Mouse (Mus musculus) hindbrain, embryonic 15.5 days (tissue): ENCODE results near the gene Lrrc26. TPM values are rescaled to one million over a fixed set of nuclear protein-coding genes. Genes with fewer than 3 reads are reported as not detected.

Source experiments
- ATAC-seq: fragments of 200-750 bp; cut with Nextera tagmentation; 2 replicates; pipeline ENCODE4 v1.8.0; 2017; ENCODE audit warnings: low read depth, moderate number of reproducible peaks, moderate TSS enrichment; ENCODE audit not compliant: low FRiP score
- H3K27ac ChIP-seq: fragments of 300-500 bp; sonication (generic); replicated peaks from 2 replicates; pipeline ENCODE4 v1.5.1; 2015; ENCODE audit warnings: mild to moderate bottlenecking, inconsistent platforms
- H3K27me3 ChIP-seq: fragments of 300-500 bp; sonication (generic); 2 replicates; pipeline ENCODE4 v1.6.1; 2015; ENCODE audit warnings: control low read depth, inconsistent platforms
- H3K36me3 ChIP-seq: fragments of 300-500 bp; sonication (generic); 2 replicates; pipeline ENCODE4 v1.6.1; 2015; ENCODE audit warnings: control low read depth, inconsistent platforms
- H3K4me1 ChIP-seq: fragments of 300-500 bp; sonication (generic); replicated peaks from 2 replicates; pipeline ENCODE4 v1.6.1; 2015; ENCODE audit warnings: control low read depth, inconsistent platforms
- H3K4me2 ChIP-seq: fragments of 300-500 bp; sonication (generic); 2 replicates; pipeline ENCODE4 v1.6.1; 2015; ENCODE audit warnings: moderate library complexity, mild to moderate bottlenecking, inconsistent platforms
- H3K4me3 ChIP-seq: fragments of 300-500 bp; sonication (generic); 2 replicates; pipeline ENCODE4 v1.5.1; 2015; ENCODE audit warnings: mild to moderate bottlenecking, inconsistent platforms
- H3K9ac ChIP-seq: fragments of 300-500 bp; sonication (generic); 2 replicates; pipeline ENCODE4 v1.6.1; 2015; ENCODE audit warnings: inconsistent platforms
- H3K9me3 ChIP-seq: fragments of 300-500 bp; sonication (generic); 2 replicates; pipeline ENCODE4 v1.6.1; 2016; ENCODE audit warnings: control low read depth, inconsistent platforms
- WGBS: fragments of 180-500 bp; shearing (Covaris S2); methylation state at CpG from one replicate; pipeline ENCODE4 v1.1.7; 2015; 5-methylcytosine and 5-hydroxymethylcytosine counted together
- polyA plus RNA-seq: library from polyadenylated mRNA; unstranded; fragments of >200 nt; fragmentation: Nextera tagmentation; extraction: Ambion mirVana; gene quantifications from 2 replicates; pipeline ENCODE4 v1.2.1, GENCODE M21; 2015

The Lrrc26 gene
- polyA plus RNA-seq, 1 experiment from 2014 or later: not detected

DNA sequence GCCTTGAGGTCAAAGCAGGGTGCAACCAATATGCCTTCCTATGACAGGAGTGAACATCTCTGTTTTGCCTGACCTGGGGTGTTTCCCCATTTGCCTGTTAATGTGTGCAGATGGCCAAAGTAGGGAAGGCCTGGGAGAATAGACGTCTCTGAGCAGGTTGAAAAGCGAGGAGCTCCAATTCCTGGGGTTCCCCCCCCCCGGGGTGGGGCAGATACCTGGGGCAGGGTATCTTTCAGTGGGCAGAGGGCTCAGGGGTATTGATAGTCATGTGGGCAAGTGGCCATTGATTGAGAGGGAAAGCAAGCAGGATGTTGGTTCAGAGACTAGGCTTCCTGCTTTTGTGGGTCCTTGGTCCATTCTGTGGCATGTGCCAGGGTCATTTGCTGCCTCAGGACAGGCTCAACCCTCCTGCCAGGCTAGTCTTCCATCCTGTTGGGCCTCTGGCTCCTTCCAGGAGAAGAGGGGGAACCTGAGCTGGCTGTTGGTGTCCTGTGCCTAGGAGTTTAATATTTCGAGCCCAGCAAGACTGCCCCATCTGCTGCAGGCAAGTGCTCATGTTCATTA, 21.9 kb upstream of the Lrrc26 start:
- no peak overlapping the region for H3K27ac ChIP-seq
- H3K4me2 ChIP-seq: no peak overlapping the region; the same call in 1 of the 2 replicates
- H3K9me3 ChIP-seq: no peaks in the 10 kb centered on the region
- WGBS: 71% methylated on average over 4 of the region's 4 CpGs
- H3K4me3 ChIP-seq: no peak overlapping the region
- H3K4me1 ChIP-seq: peaks cover 74% of the 10 kb centered on the region
- no peak overlapping the region for H3K9ac ChIP-seq
- no peak for ATAC-seq
- no peaks in the 10 kb centered on the region for H3K27me3 ChIP-seq
- H3K36me3 ChIP-seq: peaks cover 17% of the 10 kb centered on the region; the same call in 1 of the 2 replicates

DNA sequence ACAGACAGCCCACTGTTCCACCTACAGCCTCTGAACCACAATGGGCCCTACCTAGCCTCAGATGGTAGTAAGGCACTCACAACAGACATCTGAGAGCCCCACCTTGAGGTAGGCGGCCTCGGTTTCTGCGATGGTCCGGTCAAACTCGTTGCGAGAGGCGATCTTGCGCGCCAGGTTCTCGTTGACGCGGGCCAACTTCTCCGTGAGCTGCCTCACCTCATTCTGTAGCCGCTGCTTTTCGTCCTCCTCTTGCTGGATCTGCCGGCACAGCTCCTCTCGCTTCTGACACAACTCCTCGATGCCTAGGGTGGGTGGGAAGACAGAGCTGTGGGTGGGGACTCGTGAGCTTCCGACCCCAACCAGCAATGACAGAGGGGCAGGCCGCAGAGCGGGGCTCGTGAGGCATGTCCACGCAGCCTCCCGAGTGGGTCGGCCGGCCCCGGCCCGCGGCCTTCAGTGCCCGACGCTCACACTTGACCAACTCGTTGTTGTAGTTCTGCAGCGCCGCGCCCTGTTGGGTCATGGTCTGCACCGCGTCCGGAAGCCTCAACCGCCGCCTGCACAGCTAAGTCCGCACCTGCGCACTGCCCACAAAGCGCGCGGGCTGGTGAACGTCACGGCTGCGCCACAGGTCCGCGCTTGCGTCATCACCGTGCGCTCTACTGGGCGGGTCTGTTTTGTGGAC, 17.7 kb upstream of the Lrrc26 start, which contains the start of the genes Ssna1 and Anapc2:
Ssna1 (minus strand) TSS at position 612 of the 685 bp plus-strand sequence.
Anapc2 (plus strand) TSS at position 652 of the 685 bp plus-strand sequence.
- peaks cover 56% of the 10 kb centered on the region for H3K4me1 ChIP-seq
- H3K27ac ChIP-seq: peak within 1 kb of the TSS; percentile 79
- H3K9ac ChIP-seq: peak within 1 kb of the TSS; percentile 91
- H3K36me3 ChIP-seq: peaks cover 52% of the 10 kb centered on the region
- H3K4me2 ChIP-seq: peak within 1 kb of the TSS; percentile 97
- WGBS: under 1% methylated on average over 55 of the region's 55 CpGs
- H3K27me3 ChIP-seq: no peaks in the 10 kb centered on the region
- ATAC-seq: peak; percentile 96
- peak within 1 kb of the TSS; percentile 87 for H3K4me3 ChIP-seq
- no peaks in the 10 kb centered on the region for H3K9me3 ChIP-seq

DNA sequence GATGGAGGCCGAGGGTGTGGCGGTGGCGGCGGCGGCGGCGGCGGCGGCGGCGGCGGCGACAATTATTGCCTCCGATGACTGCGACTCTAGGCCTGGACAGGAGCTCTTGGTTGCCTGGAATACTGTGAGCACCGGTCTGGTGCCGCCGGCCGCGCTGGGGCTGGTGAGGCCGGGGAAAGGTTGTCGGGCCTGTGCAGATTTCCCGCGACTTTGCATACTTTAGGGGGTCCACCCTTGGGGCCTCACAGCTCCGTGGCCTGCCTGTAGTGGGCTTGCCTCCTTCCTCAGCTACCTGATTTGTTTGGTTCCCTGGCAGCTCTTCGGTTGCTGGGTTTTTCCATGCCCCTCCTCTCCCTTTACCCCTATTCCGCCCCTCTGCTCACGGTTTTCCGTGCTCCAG, 17.2 kb upstream of the Lrrc26 start:
- H3K4me1 ChIP-seq: peaks cover 51% of the 10 kb centered on the region
- H3K9ac ChIP-seq: peak overlapping the region; percentile 91
- ATAC-seq: peak; percentile 71
- H3K36me3 ChIP-seq: peaks cover 56% of the 10 kb centered on the region
- H3K27ac ChIP-seq: peak overlapping the region; percentile 79
- H3K9me3 ChIP-seq: no peaks in the 10 kb centered on the region
- H3K4me2 ChIP-seq: peak overlapping the region; percentile 97
- peak overlapping the region; percentile 87 for H3K4me3 ChIP-seq
- H3K27me3 ChIP-seq: no peaks in the 10 kb centered on the region
- 1% methylated on average over 16 of the region's 29 CpGs for WGBS

DNA sequence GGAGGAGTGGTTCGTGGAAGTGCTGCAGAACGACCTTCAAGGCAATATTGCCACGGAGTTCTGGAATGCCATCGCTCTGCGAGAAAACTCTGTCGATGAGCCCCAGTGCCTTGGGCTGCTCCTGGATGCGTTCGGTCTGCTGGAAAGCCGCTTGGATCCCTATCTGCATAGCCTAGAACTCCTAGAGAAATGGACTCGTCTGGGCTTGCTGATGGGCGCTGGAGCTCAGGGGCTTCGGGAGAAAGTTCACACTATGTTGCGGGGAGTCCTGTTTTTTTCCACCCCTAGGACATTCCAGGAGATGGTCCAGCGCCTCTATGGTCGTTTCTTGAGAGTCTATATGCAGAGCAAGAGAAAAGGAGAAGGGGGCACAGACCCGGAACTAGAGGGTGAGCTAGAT, 16.7 kb upstream of the Lrrc26 start:
- ATAC-seq: no peak
- Histone ChIP-seq H3K27ac (peak overlapping the region; percentile 79), H3K4me2 (peak overlapping the region; percentile 97), H3K9ac (peak overlapping the region; percentile 91), H3K36me3 (peaks cover 61% of the 10 kb centered on the region), H3K27me3 (no peaks in the 10 kb centered on the region), H3K4me1 (peaks cover 46% of the 10 kb centered on the region), H3K9me3 (no peaks in the 10 kb centered on the region), H3K4me3 (peak overlapping the region; percentile 87)
- 42% methylated on average over 16 of the region's 16 CpGs for WGBS

DNA sequence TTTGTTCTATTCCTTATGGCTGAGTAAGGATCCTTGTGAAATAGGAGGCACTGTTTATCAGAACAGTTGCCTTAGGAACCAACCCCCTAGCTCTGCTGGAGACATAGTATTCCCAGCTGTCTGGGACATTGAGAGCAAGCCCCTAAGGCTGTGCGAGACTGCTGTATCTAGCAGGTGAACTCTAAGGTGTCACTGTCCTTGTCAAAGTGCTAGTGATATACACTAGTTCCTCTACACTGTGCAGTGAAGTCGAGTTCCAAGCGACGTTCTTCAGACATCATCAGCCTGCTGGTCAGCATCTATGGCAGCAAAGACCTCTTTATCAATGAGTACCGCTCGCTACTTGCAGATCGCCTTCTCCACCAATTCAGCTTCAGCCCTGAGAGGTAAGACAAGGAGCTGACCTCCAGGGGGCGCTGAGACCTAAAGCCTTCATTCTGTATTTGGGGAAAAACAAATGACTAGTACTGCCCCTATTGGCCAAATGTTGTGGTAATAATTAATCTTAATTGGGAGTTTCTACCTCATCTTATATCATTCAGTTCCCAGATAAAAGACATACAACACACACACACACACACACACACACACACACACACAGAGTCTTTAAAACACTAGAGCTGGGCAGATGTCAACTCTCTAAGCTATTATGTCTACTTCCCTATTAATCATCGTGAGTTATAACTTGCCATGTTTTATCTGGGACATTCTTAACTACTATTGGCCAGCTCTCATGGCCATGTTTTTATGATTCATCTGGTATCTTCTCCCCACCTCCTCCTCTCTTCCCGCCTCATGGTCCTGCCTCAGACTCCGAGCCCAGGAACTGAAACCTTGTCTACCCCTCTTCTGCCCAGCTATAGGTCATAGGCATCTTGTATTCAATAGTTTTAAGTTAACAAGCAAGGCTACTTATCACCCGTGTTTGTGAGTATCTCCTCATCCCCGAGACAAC, 10.5 kb upstream of the Lrrc26 start:
- no peak overlapping the region for H3K4me2 ChIP-seq
- H3K36me3 ChIP-seq: peaks cover 94% of the 10 kb centered on the region
- H3K4me3 ChIP-seq: no peak overlapping the region
- no peak; the same call in 1 of the 2 replicates for ATAC-seq
- H3K27me3 ChIP-seq: no peaks in the 10 kb centered on the region
- no peak overlapping the region for H3K27ac ChIP-seq
- peaks cover 8% of the 10 kb centered on the region for H3K4me1 ChIP-seq
- no peak overlapping the region for H3K9ac ChIP-seq
- WGBS: 64% methylated on average over 13 of the region's 13 CpGs
- H3K9me3 ChIP-seq: no peaks in the 10 kb centered on the region

DNA sequence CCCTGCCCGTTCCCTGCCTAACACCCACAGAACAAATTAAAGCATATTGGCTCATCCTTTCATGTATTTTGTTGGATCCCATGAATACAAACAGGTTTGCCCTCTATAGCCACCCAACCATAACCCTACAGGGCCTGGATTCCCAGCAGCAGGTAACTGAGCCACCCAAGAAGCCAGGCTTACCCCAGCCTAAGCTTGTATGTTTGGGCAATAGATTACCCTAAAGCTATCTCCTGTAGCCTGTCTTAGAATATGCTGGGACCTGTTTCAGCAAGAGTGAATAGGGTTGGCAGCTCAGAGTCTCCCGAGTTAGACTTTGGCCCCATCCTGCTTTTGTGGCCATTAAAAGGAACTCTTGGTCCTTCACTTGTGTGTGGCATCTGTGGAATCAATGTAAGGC, 4.2 kb upstream of the Lrrc26 start:
- WGBS: 91% methylated on average over 2 of the region's 2 CpGs
- no peaks in the 10 kb centered on the region for H3K9me3 ChIP-seq
- H3K4me3 ChIP-seq: no peak overlapping the region
- peaks cover 22% of the 10 kb centered on the region for H3K4me1 ChIP-seq
- no peak for ATAC-seq
- H3K27me3 ChIP-seq: peaks cover 26% of the 10 kb centered on the region
- no peak overlapping the region for H3K27ac ChIP-seq
- H3K4me2 ChIP-seq: no peak overlapping the region
- H3K9ac ChIP-seq: no peak overlapping the region
- H3K36me3 ChIP-seq: peaks cover 48% of the 10 kb centered on the region

DNA sequence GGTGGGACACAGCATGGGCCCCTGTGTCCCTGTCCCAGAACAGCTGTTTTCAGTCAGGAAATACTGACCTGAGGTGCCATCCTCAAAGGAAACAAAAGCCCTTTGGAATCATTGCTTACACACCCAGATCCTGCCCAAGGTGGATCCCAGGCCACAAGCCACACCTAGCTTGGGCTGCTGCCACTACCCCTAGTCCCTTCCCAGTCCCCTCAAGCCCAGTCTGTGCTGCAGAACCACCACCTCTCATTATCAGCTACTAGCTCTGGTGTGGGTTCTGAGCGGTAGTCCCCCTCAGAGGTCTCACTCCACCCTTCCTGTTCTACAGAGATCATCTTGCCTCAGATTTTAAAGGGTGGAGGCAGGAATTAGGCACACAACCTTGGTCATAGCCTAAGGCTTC, 3.4 kb upstream of the Lrrc26 start:
- WGBS: 95% methylated on average over 1 of the region's 1 CpGs
- Histone ChIP-seq H3K9ac (no peak overlapping the region), H3K27ac (no peak overlapping the region), H3K9me3 (no peaks in the 10 kb centered on the region), H3K36me3 (peaks cover 41% of the 10 kb centered on the region), H3K4me3 (no peak overlapping the region), H3K27me3 (peaks cover 32% of the 10 kb centered on the region), H3K4me2 (no peak overlapping the region), H3K4me1 (peaks cover 30% of the 10 kb centered on the region)
- ATAC-seq: no peak

DNA sequence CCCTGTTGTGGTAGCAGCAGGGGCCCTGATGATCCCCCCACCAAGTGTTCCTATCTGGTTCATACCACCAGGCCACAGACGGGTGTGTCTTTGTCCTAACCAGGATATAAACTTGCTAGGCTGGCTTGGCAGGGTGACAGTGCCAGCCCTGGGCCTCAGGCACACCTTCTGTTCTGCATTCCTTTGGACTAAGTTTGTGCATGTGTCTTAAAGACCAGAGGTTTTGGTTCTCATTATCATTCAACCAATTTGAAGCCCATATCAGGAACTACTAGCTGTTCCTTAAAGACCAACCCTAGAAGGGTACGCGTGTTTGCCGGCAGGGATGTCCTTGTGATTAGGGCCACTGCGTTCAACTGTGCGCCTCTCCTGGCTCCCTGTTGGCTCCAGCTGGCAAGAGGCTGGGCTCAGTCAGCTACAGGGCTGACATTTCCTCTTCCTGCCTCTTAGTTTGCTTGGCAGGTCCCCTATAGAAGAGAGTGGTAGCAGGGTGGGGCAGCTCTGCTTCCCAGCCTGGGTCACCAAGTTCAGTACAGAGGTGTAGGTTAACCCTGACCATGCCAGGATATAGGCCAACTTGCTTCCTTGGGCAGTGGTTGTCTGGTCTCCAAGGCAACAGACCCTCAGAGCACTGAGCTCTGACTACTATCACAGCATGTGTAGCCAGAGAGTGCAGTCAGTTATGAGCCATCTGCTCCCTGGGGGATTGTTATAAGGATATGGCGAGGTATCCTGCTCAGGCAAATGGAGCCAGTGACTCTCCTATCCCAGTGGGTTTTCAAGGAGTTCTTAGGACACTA, 2.7 kb upstream of the Lrrc26 start:
- peaks cover 39% of the 10 kb centered on the region for H3K27me3 ChIP-seq

DNA sequence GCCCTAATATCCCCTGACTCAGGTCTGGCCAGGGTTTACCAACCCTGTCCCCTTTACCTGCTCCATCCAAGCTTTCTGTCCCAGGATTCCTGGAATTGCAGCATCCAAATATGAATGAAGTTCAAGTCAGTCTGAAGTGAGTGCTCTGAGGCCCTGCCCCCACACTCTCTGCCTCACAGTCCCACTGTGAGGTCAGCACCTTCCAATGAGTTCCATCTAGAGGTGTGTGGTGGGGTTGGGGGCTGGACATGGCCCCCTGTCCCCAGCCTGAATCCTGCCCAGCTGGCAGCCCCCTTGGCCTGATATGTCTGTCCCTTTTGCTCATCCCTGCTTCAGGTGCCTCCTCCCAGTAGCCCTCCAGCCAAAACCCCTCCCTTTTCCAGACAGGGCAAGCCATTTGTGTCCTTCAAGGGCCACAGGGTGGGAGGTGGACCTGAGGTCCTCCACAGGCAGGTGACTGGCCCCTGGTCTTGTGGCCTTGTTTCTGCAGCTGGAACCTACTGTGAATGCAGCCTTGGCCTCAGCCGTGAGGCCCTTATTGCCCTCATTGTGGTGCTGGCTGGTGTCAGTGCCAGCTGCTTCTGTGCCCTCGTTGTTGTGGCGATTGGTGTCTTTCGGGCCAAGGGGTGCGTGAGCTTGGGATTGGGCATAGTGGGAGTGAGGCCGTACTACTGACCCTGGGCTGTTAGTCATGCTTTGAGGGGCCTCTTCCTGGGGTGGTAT, 1.6 kb upstream of the Lrrc26 start, which contains the start of gene Tmem210:
Tmem210 (plus strand) TSS at position 219 of the 723 bp plus-strand sequence.
- 79% methylated on average over 6 of the region's 6 CpGs for WGBS
- Histone ChIP-seq H3K36me3 (peaks cover 26% of the 10 kb centered on the region), H3K9me3 (no peaks in the 10 kb centered on the region), H3K4me1 (peaks cover 45% of the 10 kb centered on the region), H3K27me3 (peaks cover 50% of the 10 kb centered on the region), H3K4me2 (no peak within 1 kb of the TSS), H3K9ac (no peak within 1 kb of the TSS), H3K27ac (no peak within 1 kb of the TSS), H3K4me3 (no peak within 1 kb of the TSS)
- ATAC-seq: no peak

More for the DNA sequence above, 2.7 kb upstream of the Lrrc26 start:
- no peak for ATAC-seq
- Histone ChIP-seq H3K9me3 (no peaks in the 10 kb centered on the region), H3K36me3 (peaks cover 36% of the 10 kb centered on the region), H3K27ac (no peak overlapping the region), H3K9ac (no peak overlapping the region), H3K4me3 (no peak overlapping the region), H3K4me2 (no peak overlapping the region), H3K4me1 (peaks cover 37% of the 10 kb centered on the region)
- WGBS: 57% methylated on average over 7 of the region's 7 CpGs

DNA sequence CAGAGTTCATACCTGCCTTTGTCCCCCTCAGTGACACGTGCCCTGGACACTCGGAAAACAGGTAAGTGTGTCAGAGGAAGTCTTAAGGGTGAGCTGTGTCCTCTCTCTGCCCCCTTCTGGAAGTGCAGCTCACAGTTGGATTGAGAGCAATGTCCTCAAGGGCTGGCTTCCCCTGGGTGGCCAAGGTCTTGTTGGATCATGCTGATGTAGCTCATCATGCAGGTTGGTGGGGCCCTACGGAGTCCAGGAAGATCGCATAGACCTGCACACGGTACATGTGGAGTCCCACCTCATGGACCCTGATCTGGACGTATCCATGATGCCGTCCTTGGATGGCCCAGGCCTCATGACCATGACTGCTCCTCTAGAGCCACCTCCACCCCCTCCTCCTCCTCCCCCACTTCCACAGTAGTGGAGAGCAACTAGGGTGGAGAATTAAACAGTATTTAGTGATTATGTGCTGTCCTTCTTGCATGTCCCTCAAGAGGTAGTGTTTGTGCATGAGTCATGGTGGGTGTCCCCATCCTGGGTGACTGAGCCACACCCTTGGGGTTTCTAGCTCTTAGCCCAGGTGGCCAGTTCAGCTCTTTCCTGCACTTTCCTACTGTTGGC, 875 bp upstream of the Lrrc26 start:
- peaks cover 57% of the 10 kb centered on the region for H3K27me3 ChIP-seq
- H3K4me1 ChIP-seq: peaks cover 45% of the 10 kb centered on the region
- H3K9ac ChIP-seq: no peak overlapping the region

More for the DNA sequence above, 875 bp upstream of the Lrrc26 start:
- ATAC-seq: no peak
- Histone ChIP-seq H3K9me3 (no peaks in the 10 kb centered on the region), H3K4me2 (no peak overlapping the region), H3K27ac (no peak overlapping the region), H3K4me3 (no peak overlapping the region), H3K36me3 (peaks cover 19% of the 10 kb centered on the region)
- WGBS: 81% methylated on average over 7 of the region's 7 CpGs
